Mouse (Mus musculus) MEL (cell line): ENCODE measurements around the gene Pf4. TPM values are rescaled to one million over a fixed set of nuclear protein-coding genes. Genes with fewer than 3 reads are reported as not detected.
A peak's percentile ranks its signal among the peaks of the same experiment; 100 is the strongest.

Experiments
- DNase-seq: peaks from one replicate; pipeline ENCODE4 v3.0.0; 2011; ENCODE audit warnings: low read depth, low spot score
- H3K27ac ChIP-seq: 2 replicates; pipeline ENCODE4 v1.5.1; 2012; ENCODE audit warnings: low read depth, mild to moderate bottlenecking, control low read depth, low read length, moderate library complexity; ENCODE audit not compliant: control insufficient read depth
- H3K27me3 ChIP-seq, 2 experiments: fragments of 150-350 bp in 1 of 2; sonication (generic) in 1 of 2; 2 replicates each; pipeline ENCODE4 v1.6.1; 2012; ENCODE audit warnings: low read length in 2 of 2, mild to moderate bottlenecking in 2 of 2, improper control_type of control experiment in 1 of 2, moderate library complexity in 1 of 2; ENCODE audit not compliant: insufficient read depth in 2 of 2, control insufficient read depth in 1 of 2
- H3K36me3 ChIP-seq, 2 experiments: 2 replicates each; pipeline ENCODE4 v1.6.1; 2012 to 2014; ENCODE audit warnings: low read length in 2 of 2, improper control_type of control experiment in 1 of 2, inconsistent platforms in 1 of 2, mild to moderate bottlenecking in 1 of 2; ENCODE audit not compliant: insufficient read depth in 2 of 2, control insufficient read depth in 1 of 2
- H3K4me1 ChIP-seq, 2 experiments: fragments of 150-350 bp in 1 of 2; sonication (generic) in 1 of 2; 2 replicates each; pipeline ENCODE4 v1.6.1; 2012; ENCODE audit warnings: low read length in 2 of 2, improper control_type of control experiment in 1 of 2, mild to moderate bottlenecking in 1 of 2; ENCODE audit not compliant: insufficient read depth in 2 of 2, control insufficient read depth in 1 of 2
- H3K4me3 ChIP-seq, 2 experiments: fragments of 150-350 bp in 1 of 2; sonication (generic) in 1 of 2; 2 replicates each; pipeline ENCODE4 v1.5.1; 2012; ENCODE audit warnings: low read depth in 2 of 2, low read length in 2 of 2, mild to moderate bottlenecking in 2 of 2, moderate library complexity in 2 of 2, control low read depth in 1 of 2, improper control_type of control experiment in 1 of 2; ENCODE audit not compliant: control insufficient read depth in 1 of 2, insufficient read depth in 1 of 2
- H3K79me2 ChIP-seq: 2 replicates; pipeline ENCODE4 v1.6.1; 2012; ENCODE audit warnings: mild to moderate bottlenecking, low read length, moderate library complexity; ENCODE audit not compliant: control insufficient read depth, poor library complexity, insufficient read depth
- H3K9ac ChIP-seq: 2 replicates; pipeline ENCODE4 v1.6.1; 2012; ENCODE audit warnings: low read depth, mild to moderate bottlenecking, control low read depth, low read length, moderate library complexity; ENCODE audit not compliant: control insufficient read depth, poor library complexity, severe bottlenecking
- H3K9me3 ChIP-seq: fragments of 150-350 bp; sonication (generic); replicated peaks from 2 replicates; pipeline ENCODE4 v1.6.1; 2012; ENCODE audit warnings: mild to moderate bottlenecking, low read length, improper control_type of control experiment, moderate library complexity; ENCODE audit not compliant: insufficient read depth
- CHD2 ChIP-seq: IDR thresholded peaks from 2 replicates; pipeline ENCODE4 v1.6.1; 2011; ENCODE audit warnings: low read length, improper control_type of control experiment
- CTCF ChIP-seq, 3 experiments: IDR thresholded peaks in 2 of 3; conservative IDR thresholded peaks in 1 of 3; 2 replicates each; pipeline ENCODE4 v1.5.1; 2011 to 2012; ENCODE audit warnings: low read length in 3 of 3, low read depth in 2 of 3, mild to moderate bottlenecking in 2 of 3, improper control_type of control experiment in 1 of 3, inconsistent platforms in 1 of 3, mixed read lengths in 1 of 3, moderate library complexity in 1 of 3; ENCODE audit not compliant: control insufficient read depth in 1 of 3, insufficient read depth in 1 of 3, poor library complexity in 1 of 3, severe bottlenecking in 1 of 3
- E2F4 ChIP-seq: IDR thresholded peaks from 2 replicates; pipeline ENCODE4 v1.6.1; 2011; ENCODE audit warnings: low read depth, low read length, improper control_type of control experiment, borderline replicate concordance
- GABPA ChIP-seq: IDR thresholded peaks from 2 replicates; pipeline ENCODE4 v1.6.1; 2012; ENCODE audit warnings: low read depth, mild to moderate bottlenecking, inconsistent platforms, low read length, improper control_type of control experiment, moderate library complexity
- KAT2A ChIP-seq: conservative IDR thresholded peaks from 2 replicates; pipeline ENCODE4 v1.6.1; 2012; ENCODE audit warnings: low read depth, low read length, improper control_type of control experiment, inconsistent platforms
- MYB ChIP-seq: IDR thresholded peaks from 2 replicates; pipeline ENCODE4 v1.6.1; 2011; ENCODE audit warnings: mild to moderate bottlenecking, low read depth, low read length, improper control_type of control experiment
- NELFE ChIP-seq: IDR thresholded peaks from 2 replicates; pipeline ENCODE4 v1.6.1; 2011; ENCODE audit warnings: low read depth, low read length, improper control_type of control experiment
- NRF1 ChIP-seq: IDR thresholded peaks from 2 replicates; pipeline ENCODE4 v1.6.1; 2014; ENCODE audit warnings: low read depth, mild to moderate bottlenecking, inconsistent platforms, low read length, improper control_type of control experiment, moderate library complexity; ENCODE audit not compliant: poor library complexity, insufficient read depth, severe bottlenecking
- POLR2A ChIP-seq, 2 experiments: IDR thresholded peaks; 2 replicates each; pipeline ENCODE4 v1.6.1; 2011 to 2012; ENCODE audit warnings: low read length in 2 of 2, mild to moderate bottlenecking in 2 of 2, control low read depth in 1 of 2, improper control_type of control experiment in 1 of 2, low read depth in 1 of 2, moderate library complexity in 1 of 2; ENCODE audit not compliant: control insufficient read depth in 1 of 2, insufficient read depth in 1 of 2, poor library complexity in 1 of 2
- POLR2AphosphoS5 ChIP-seq: IDR thresholded peaks from 2 replicates; pipeline ENCODE4 v1.6.1; 2012; ENCODE audit warnings: low read depth, borderline replicate concordance, mild to moderate bottlenecking, inconsistent platforms, low read length, moderate library complexity, mixed read lengths
- RAD21 ChIP-seq: IDR thresholded peaks from 2 replicates; pipeline ENCODE4 v1.6.1; 2011; ENCODE audit warnings: mild to moderate bottlenecking, low read depth, low read length, improper control_type of control experiment
- RCOR1 ChIP-seq: IDR thresholded peaks from 2 replicates; pipeline ENCODE4 v1.6.1; 2012; ENCODE audit warnings: low read depth, mild to moderate bottlenecking, inconsistent platforms, low read length, improper control_type of control experiment
- SIN3A ChIP-seq: IDR thresholded peaks from 2 replicates; pipeline ENCODE4 v1.6.1; 2012; ENCODE audit warnings: low read length, improper control_type of control experiment, inconsistent platforms
- SMC3 ChIP-seq: IDR thresholded peaks from 2 replicates; pipeline ENCODE4 v1.6.1; 2011; ENCODE audit warnings: low read depth, low read length, improper control_type of control experiment
- TAL1 ChIP-seq: IDR thresholded peaks from 2 replicates; pipeline ENCODE4 v1.6.1; 2012; ENCODE audit warnings: mild to moderate bottlenecking, inconsistent platforms, low read length, moderate library complexity, mixed read lengths
- TBP ChIP-seq: IDR thresholded peaks from 2 replicates; pipeline ENCODE4 v1.8.0; 2011; ENCODE audit warnings: low read depth, low read length, improper control_type of control experiment
- UBTF ChIP-seq: IDR thresholded peaks from 2 replicates; pipeline ENCODE4 v1.6.1; 2012; ENCODE audit warnings: low read depth, mild to moderate bottlenecking, inconsistent platforms, low read length, improper control_type of control experiment, moderate library complexity, borderline replicate concordance; ENCODE audit not compliant: insufficient read depth
- USF2 ChIP-seq, 2 experiments: IDR thresholded peaks; 2 replicates each; pipeline ENCODE4 v1.6.1; 2011 to 2012; ENCODE audit warnings: improper control_type of control experiment in 2 of 2, low read length in 2 of 2, borderline replicate concordance in 1 of 2, inconsistent platforms in 1 of 2, low read depth in 1 of 2, mild to moderate bottlenecking in 1 of 2; ENCODE audit not compliant: insufficient read depth in 1 of 2
- ZMIZ1 ChIP-seq: IDR thresholded peaks from 2 replicates; pipeline ENCODE4 v1.6.1; 2012; ENCODE audit warnings: low read depth, mild to moderate bottlenecking, inconsistent platforms, low read length, improper control_type of control experiment, moderate library complexity
- ZNF384 ChIP-seq: IDR thresholded peaks from 2 replicates; pipeline ENCODE4 v1.6.1; 2012; ENCODE audit warnings: low read depth, mild to moderate bottlenecking, inconsistent platforms, low read length, improper control_type of control experiment
- polyA plus RNA-seq, 2 experiments: library from polyadenylated mRNA; stranded (reverse) in 1 of 2; unstranded in 1 of 2; fragments of >175 nt in 1 of 2; fragments of >200 nt in 1 of 2; gene quantifications; 2 replicates each; pipeline versions ENCODE4 v1.2.1 to v1.2.4; 2012; ENCODE audit warnings: low replicate concordance in 2 of 2, low read depth in 1 of 2; ENCODE audit not compliant: insufficient read length in 2 of 2, insufficient read depth in 1 of 2, missing spikeins in 1 of 2
- total RNA-seq: library from RNA; depleted of rRNA; stranded (reverse); fragments of 300-350 nt; gene quantifications from 2 replicates; pipeline ENCODE4 v1.2.3, GENCODE M21; 2012

Pf4 gene
- total and polyA plus RNA-seq, 3 experiments: 283 to 393 TPM; not detected in 1

- no peak within 1 kb of the TSS for H3K4me3 ChIP-seq
- TF ChIP-seq ZMIZ1 (no peak), POLR2AphosphoS5 (no peak), USF2 (IDR thresholded peaks at IDR 0.05; ENCODE audit: borderline replicate concordance in 1 of 2, insufficient read depth in 1 of 2, low read depth in 1 of 2, low read length in 2 of 2) (no peak), UBTF (no peak), MYB (no peak), TBP (no peak), SMC3 (no peak), POLR2A (IDR thresholded peaks at IDR 0.05; ENCODE audit: control insufficient read depth in 1 of 2, insufficient read depth in 1 of 2, low read depth in 1 of 2, low read length in 2 of 2, poor library complexity in 1 of 2) (no peak), RAD21 (no peak), E2F4 (no peak), CHD2 (no peak), RCOR1 (no peak), NELFE (no peak), KAT2A (no peak), GABPA (no peak), CTCF (IDR thresholded peaks at IDR 0.05 in 2 of 3, conservative IDR thresholded peaks at IDR 0.05 in 1 of 3; ENCODE audit: control insufficient read depth in 1 of 3, insufficient read depth in 1 of 3, low read depth in 2 of 3, low read length in 3 of 3, poor library complexity in 1 of 3, severe bottlenecking in 1 of 3) (no peak), NRF1 (no peak), SIN3A (no peak), TAL1 (no peak), ZNF384 (no peak)
These were observed 12.9 kb upstream of the Pf4 start, which contains the start of gene Cxcl5 for GRCm38 (mm10) chr5:90759077-90760065. Gene Cxcl5 (plus strand): TSS chr5:90759360.

More at GRCm38 (mm10) chr5:90759077-90760065, 12.9 kb upstream of the Pf4 start, which contains the start of gene Cxcl5:
- Histone ChIP-seq H3K9ac (0 out of 2 replicates have a peak within 1 kb of the TSS, but pooled peaks have one; percentile 14), H3K27me3 (no peaks in the 10 kb centered on the region), H3K4me1 (peaks cover 0 to 6% of the 10 kb centered on the region in 2 experiments; a peak in 3 of 4 replicates), H3K9me3 (no peaks in the 10 kb centered on the region), H3K27ac (no peak within 1 kb of the TSS), H3K79me2 (no peaks in the 10 kb centered on the region), H3K36me3 (peaks cover 0 to 8% of the 10 kb centered on the region in 2 experiments; a peak in 2 of 4 replicates)
- no peak for DNase-seq
